Mouse (Mus musculus) forelimb bud, embryonic 11.5 days (tissue): ENCODE data around the gene Col24a1.
A peak's percentile ranks its signal among the peaks of the same experiment; 100 is the strongest.
"Not testable (repeated sequence)": the region's sequence is repeated elsewhere in the genome, so short reads cannot be mapped to it uniquely, and the experiment has no call there.

Experiments used
- DNase-seq: peaks from one replicate; pipeline ENCODE4 v3.0.0-alpha.2; 2012; ENCODE audit warnings: low read depth, low spot score

The Col24a1 gene

GRCm38 (mm10) chr3:145353951-145354350 lies 61.7 kb downstream of the Col24a1 start:
- no peak for DNase-seq

GRCm38 (mm10) chr3:145356865-145357487 lies 64.7 kb downstream of the Col24a1 start:
- DNase-seq, result no peak

- DNase-seq, result no peak
Observed at GRCm38 (mm10) chr3:145365227-145365626, 73.0 kb downstream of the Col24a1 start.

- DNase-seq, result no peak
Observed at GRCm38 (mm10) chr3:145367176-145367717, 75.0 kb downstream of the Col24a1 start.

- DNase-seq, result no peak
Observed at GRCm38 (mm10) chr3:145376298-145376697, 84.0 kb downstream of the Col24a1 start.

GRCm38 (mm10) chr3:145383095-145383494 lies 90.8 kb downstream of the Col24a1 start:
- no peak for DNase-seq

- DNase-seq, result peak; percentile 23
Observed at GRCm38 (mm10) chr3:145386434-145386833, 94.2 kb downstream of the Col24a1 start.

- no peak for DNase-seq
Observed at GRCm38 (mm10) chr3:145390681-145391080, 98.4 kb downstream of the Col24a1 start.

- peak; percentile 29 for DNase-seq
Observed at GRCm38 (mm10) chr3:145391986-145392659, 99.9 kb downstream of the Col24a1 start.

GRCm38 (mm10) chr3:145399173-145399572 lies 106.9 kb downstream of the Col24a1 start:
- no peak for DNase-seq

- DNase-seq, result no peak
Observed at GRCm38 (mm10) chr3:145402257-145402656, 110.0 kb downstream of the Col24a1 start.

GRCm38 (mm10) chr3:145402994-145403393 lies 110.7 kb downstream of the Col24a1 start:
- no peak for DNase-seq

GRCm38 (mm10) chr3:145408045-145408444 lies 115.8 kb downstream of the Col24a1 start:
- DNase-seq, result no peak

- DNase-seq, result no peak
Observed at GRCm38 (mm10) chr3:145412137-145412536, 119.9 kb downstream of the Col24a1 start.

- no peak for DNase-seq
Observed at GRCm38 (mm10) chr3:145414362-145414761, 122.1 kb downstream of the Col24a1 start.

GRCm38 (mm10) chr3:145417809-145418208 lies 125.5 kb downstream of the Col24a1 start:
- DNase-seq, result peak; percentile 33

- DNase-seq, result no peak
Observed at GRCm38 (mm10) chr3:145420421-145420820, 128.1 kb downstream of the Col24a1 start.

GRCm38 (mm10) chr3:145422044-145422443 lies 129.8 kb downstream of the Col24a1 start:
- no peak for DNase-seq

- no peak for DNase-seq
Observed at GRCm38 (mm10) chr3:145438352-145438751, 146.1 kb downstream of the Col24a1 start.

GRCm38 (mm10) chr3:145439086-145439485 lies 146.8 kb downstream of the Col24a1 start:
- DNase-seq, result no peak

GRCm38 (mm10) chr3:145440993-145441392 lies 148.7 kb downstream of the Col24a1 start:
- DNase-seq, result no peak

GRCm38 (mm10) chr3:145442268-145442667 lies 150.0 kb downstream of the Col24a1 start:
- DNase-seq, result peak; percentile 17

GRCm38 (mm10) chr3:145443167-145443566 lies 150.9 kb downstream of the Col24a1 start:
- not testable (repeated sequence) for DNase-seq
